7 mouse cellular contexts compared by ENCODE assay signal in genomic region chr12:87199206-87199972, GRCm38 (mm10). TPM values are rescaled to one million over a fixed set of nuclear protein-coding genes. Genes with fewer than 3 reads are reported as not detected.
DNase-seq lines count a peak whose midpoint lies in the region; ATAC-seq and TF ChIP-seq lines count a peak whose summit lies in the region.

Gene Samd15, plus strand, starts transcription at chr12:87199723.

- H3K9ac ChIP-seq in hindbrain, embryonic 14.5 days, result peak within 1 kb of the TSS; percentile 90

- in situ Hi-C loops in Patski (cut with MboI; ENCODE audit: low pct_unique_long_range_greater_than_20kb), result no loop called here

- peaks cover 14% of the 10 kb centered on the region for H3K4me1 ChIP-seq in hindbrain, embryonic 14.5 days (replicated peaks; ENCODE audit: control insufficient read depth, insufficient read depth, low read length)

- POLR2A ChIA-PET in Patski (lab: Charles Lee), result no interaction called here

- CTCF ChIA-PET in Patski (lab: Charles Lee), result no interaction called here

- H3K9me3 ChIP-seq in hindbrain, embryonic 14.5 days (ENCODE audit: control insufficient read depth, low read length), result no peaks in the 10 kb centered on the region

- WGBS in hindbrain, embryonic 14.5 days, result 1% methylated on average over 38 of the region's 38 CpGs
- under 1% methylated on average over 31 of the region's 38 CpGs for WGBS in macrophage (ENCODE audit: missing documents)

- H3K27ac ChIP-seq in hindbrain, embryonic 14.5 days, result peak within 1 kb of the TSS; percentile 92
- no peak within 1 kb of the TSS for H3K27ac ChIP-seq in macrophage

- peak within 1 kb of the TSS; percentile 67 for H3K4me2 ChIP-seq in hindbrain, embryonic 14.5 days (replicated peaks)

- ATAC-seq in Patski, result peak; percentile 58
- ATAC-seq in hindbrain, embryonic 14.5 days (ENCODE audit: low FRiP score), result peak; percentile 46

- peaks cover 51% of the 10 kb centered on the region for H3K79me2 ChIP-seq in macrophage (ENCODE audit: inconsistent target)

- TF ChIP-seq CTCF in Patski (IDR thresholded peaks at IDR 0.05), result no peak

- DNase-seq in Patski (ENCODE audit: low read depth, low spot score), result no peak
- peak; percentile 41 for DNase-seq in cerebellum, adult 11-12 months
- peak; percentile 4 for DNase-seq in gastrocnemius, adult 18-20 months (ENCODE audit: low spot score)
- DNase-seq in hindbrain, embryonic 14.5 days (ENCODE audit: low spot score), result peak; percentile 61
- DNase-seq in left cerebral cortex, adult 8-10 months (ENCODE audit: low spot score in 2 of 2), result peak; percentile 11 to 42
- DNase-seq in right cerebral cortex, postnatal 10 days (ENCODE audit: low spot score in 2 of 2), result peak; percentile 56 to 58

- no peaks in the 10 kb centered on the region for H3K27me3 ChIP-seq in Patski
- H3K27me3 ChIP-seq in hindbrain, embryonic 14.5 days (ENCODE audit: control insufficient read depth, insufficient read depth, low read length), result no peaks in the 10 kb centered on the region

- no peaks in the 10 kb centered on the region for H3K36me3 ChIP-seq in hindbrain, embryonic 14.5 days (replicated peaks; ENCODE audit: control insufficient read depth, insufficient read depth)
- H3K36me3 ChIP-seq in macrophage (ENCODE audit: inconsistent target), result no peaks in the 10 kb centered on the region

- H3K4me3 ChIP-seq in hindbrain, embryonic 14.5 days (replicated peaks; ENCODE audit: low read length), result peak within 1 kb of the TSS; percentile 86
- peak within 1 kb of the TSS; percentile 53 for H3K4me3 ChIP-seq in macrophage (ENCODE audit: inconsistent target)

RNA-seq across cellular contexts. Expression of gene Samd15, which starts in this region (rescaled TPM):
- polyA plus RNA-seq in Patski (2021), result 1.2 TPM
- under 1 TPM in 1 of 2 experiments, not detected in 1; 0.25 TPM for total RNA-seq in gastrocnemius, adult 18-20 months (2021)
- 1.3 and 1.6 TPM in 2 replicates for polyA plus RNA-seq in hindbrain, embryonic 14.5 days (2014; fragmentation: Nextera tagmentation; extraction: Ambion mirVana)
- 1 to 10 TPM; 3.5 to 7.3 (median 5.1) TPM for total RNA-seq in left cerebral cortex, adult 8-10 months (2022)
- 1 to 10 TPM in 19 of 26 experiments, under 1 TPM in 5, not detected in 2; 0.56 to 5.6 (median 2.0) TPM for total RNA-seq in macrophage (2018; cell fraction: chromatin; rRNA removed)
- total RNA-seq in macrophage (2018; cell fraction: cytosol; rRNA removed), result 1 to 10 TPM in 9 of 26 experiments, under 1 TPM in 17; 0.14 to 1.8 (median 0.83) TPM
- 1 to 10 TPM in 22 of 26 experiments, under 1 TPM in 3, not detected in 1; 0.35 to 3.8 (median 1.8) TPM for total RNA-seq in macrophage (2018; cell fraction: nucleus; rRNA removed)
- 0.48 to 1.2 TPM (median 0.73 TPM) in 3 replicates for polyA plus RNA-seq in macrophage (2018)

Comparison
In these comparisons a context has a peak if more than half of its experiments do, and no peak if none do; other contexts are left out.
1. Peak in DNase-seq in gastrocnemius, adult 18-20 months; RNA of the gene not detected or under 1 TPM.